Mouse (Mus musculus): ENCODE measurements around the gene Tmem132a. TPM values are rescaled to one million over a fixed set of nuclear protein-coding genes. Genes with fewer than 3 reads are reported as not detected.

Gene Tmem132a
- total RNA-seq (2021): 10 to 100 TPM; 34.5 to 36.1 TPM
- long read RNA-seq, experiment 1, transcript Tmem132a-201 (11 exons, 3,657 nt): major isoform, 14 of 69 reads
- long read RNA-seq, experiment 1, transcript Tmem132a-202 (10 exons, 3,895 nt): minor isoform, 6 of 69 reads
- long read RNA-seq, experiment 1, partial matches to known transcripts: 27 of 69 reads
- long read RNA-seq, experiment 1, other reads (novel, unspliced or antisense): 22 of 69 reads
- long read RNA-seq, experiment 2, partial matches to known transcripts: 17 of 33 reads
- long read RNA-seq, experiment 2, other reads (novel, unspliced or antisense): 12 of 33 reads

GRCm38 (mm10) chr19:10869886-10870527 lies at the start of gene Tmem132a:
Gene Tmem132a (minus strand): TSS chr19:10869940.
- DNase-seq: no peak

GRCm38 (mm10) chr19:10918321-10918991 lies 48.7 kb upstream of the Tmem132a start:
- DNase-seq: no peak

- DNase-seq: no peak
Observed at GRCm38 (mm10) chr19:10916506-10916905, 46.8 kb upstream of the Tmem132a start.

GRCm38 (mm10) chr19:10914870-10915269 lies 45.1 kb upstream of the Tmem132a start:
- no peak for DNase-seq

- no peak for DNase-seq
Observed at GRCm38 (mm10) chr19:10914291-10914690, 44.6 kb upstream of the Tmem132a start.

- DNase-seq: no peak
Observed at GRCm38 (mm10) chr19:10909087-10909721, 39.5 kb upstream of the Tmem132a start.

- peak; percentile 59 to 70 for DNase-seq
Observed at GRCm38 (mm10) chr19:10907891-10908290, 38.2 kb upstream of the Tmem132a start.

GRCm38 (mm10) chr19:10905728-10906000 lies 35.9 kb upstream of the Tmem132a start:
- no peak for DNase-seq

- DNase-seq: peak; percentile 86 to 89
Observed at GRCm38 (mm10) chr19:10904927-10905727, 35.4 kb upstream of the Tmem132a start.

GRCm38 (mm10) chr19:10904512-10904911 lies 34.8 kb upstream of the Tmem132a start:
- no peak for DNase-seq

GRCm38 (mm10) chr19:10901046-10901445 lies 31.3 kb upstream of the Tmem132a start:
- no peak for DNase-seq

GRCm38 (mm10) chr19:10900315-10900714 lies 30.6 kb upstream of the Tmem132a start:
- no peak for DNase-seq

GRCm38 (mm10) chr19:10897491-10897890 lies 27.8 kb upstream of the Tmem132a start:
- DNase-seq: peak; percentile 51 to 66

GRCm38 (mm10) chr19:10896849-10897248 lies 27.1 kb upstream of the Tmem132a start:
- no peak for DNase-seq

- peak; percentile 55 to 61 for DNase-seq
Observed at GRCm38 (mm10) chr19:10895708-10896107, 26.0 kb upstream of the Tmem132a start.

- peak; percentile 97 for DNase-seq
Observed at GRCm38 (mm10) chr19:10895016-10895528, 25.3 kb upstream of the Tmem132a start, which contains the start of gene Prpf19. Gene Prpf19 (plus strand): TSS chr19:10895231.

GRCm38 (mm10) chr19:10892201-10892600 lies 22.5 kb upstream of the Tmem132a start:
- no peak for DNase-seq

GRCm38 (mm10) chr19:10881426-10882154 lies 11.8 kb upstream of the Tmem132a start, which contains the start of gene Tmem109:
Gene Tmem109 (minus strand): TSS chr19:10882001.
- peak; percentile 94 to 96 for DNase-seq

- no peak for DNase-seq
Observed at GRCm38 (mm10) chr19:10880975-10881425, 11.3 kb upstream of the Tmem132a start.

GRCm38 (mm10) chr19:10880085-10880974 lies 10.6 kb upstream of the Tmem132a start:
- peak; percentile 33 to 55 for DNase-seq

All from adrenal gland, postnatal 36 days (tissue).